Mouse (Mus musculus) midbrain, embryonic 14.5 days (tissue): ENCODE results near the gene Srebf2. TPM values are rescaled to one million over a fixed set of nuclear protein-coding genes. Genes with fewer than 3 reads are reported as not detected.

Source experiments
- ATAC-seq: fragments of 200-750 bp; cut with Nextera tagmentation; 2 replicates; pipeline ENCODE4 v1.8.0; 2017; ENCODE audit warnings: moderate number of reproducible peaks, moderate library complexity; ENCODE audit not compliant: low FRiP score, low TSS enrichment
- DNase-seq: peaks from one replicate; pipeline ENCODE4 v3.0.0-alpha.2; 2015
- H3K27ac ChIP-seq: fragments of 300-500 bp; sonication (generic); replicated peaks from 2 replicates; pipeline ENCODE4 v1.5.1; 2014; ENCODE audit warnings: mild to moderate bottlenecking, low read depth, low read length, moderate library complexity
- H3K27me3 ChIP-seq: fragments of 300-500 bp; sonication (generic); 2 replicates; pipeline ENCODE4 v1.6.1; 2014; ENCODE audit warnings: low read length, control low read depth, mixed read lengths; ENCODE audit not compliant: control insufficient read depth, insufficient read depth
- H3K36me3 ChIP-seq: fragments of 300-500 bp; sonication (generic); 2 replicates; pipeline ENCODE4 v1.6.1; 2014; ENCODE audit warnings: low read length, control low read depth; ENCODE audit not compliant: control insufficient read depth, insufficient read depth
- H3K4me1 ChIP-seq: fragments of 300-500 bp; sonication (generic); 2 replicates; pipeline ENCODE4 v1.6.1; 2014; ENCODE audit warnings: mild to moderate bottlenecking, antibody characterized with exemption, low read length, control low read depth; ENCODE audit not compliant: control insufficient read depth, insufficient read depth
- H3K4me2 ChIP-seq: fragments of 300-500 bp; sonication (generic); 2 replicates; pipeline ENCODE4 v1.6.1; 2014; ENCODE audit warnings: mild to moderate bottlenecking, low read length, moderate library complexity
- H3K4me3 ChIP-seq: fragments of 300-500 bp; sonication (generic); replicated peaks from 2 replicates; pipeline ENCODE4 v1.5.1; 2014; ENCODE audit warnings: low read depth, low read length
- H3K9ac ChIP-seq: fragments of 300-500 bp; sonication (generic); replicated peaks from 2 replicates; pipeline ENCODE4 v1.6.1; 2014; ENCODE audit warnings: mild to moderate bottlenecking, low read length, moderate library complexity
- H3K9me3 ChIP-seq: fragments of 300-500 bp; sonication (generic); 2 replicates; pipeline ENCODE4 v1.6.1; 2016; ENCODE audit warnings: low read length, control low read depth, mixed read lengths; ENCODE audit not compliant: control insufficient read depth
- WGBS: fragments of 180-500 bp; shearing (Covaris S2); extraction: QIAGEN DNeasy Blood & Tissue Kit; methylation state at CpG from one replicate; pipeline ENCODE4 v1.1.7; 2014; 5-methylcytosine and 5-hydroxymethylcytosine counted together
- polyA plus RNA-seq: library from polyadenylated mRNA; unstranded; fragments of >200 nt; fragmentation: Nextera tagmentation; extraction: Ambion mirVana; gene quantifications from 2 replicates; pipeline ENCODE4 v1.2.1, GENCODE M21; 2014

Gene Srebf2
- polyA plus RNA-seq, 1 experiment from 2014 or later = 158 TPM

- DNase-seq (peak; percentile 84), ATAC-seq (no peak)
- H3K4me2 ChIP-seq = no peak overlapping the region
- no peak overlapping the region for H3K27ac ChIP-seq
- WGBS = 49% methylated on average over 4 of the region's 4 CpGs
- H3K9me3 ChIP-seq = no peaks in the 10 kb centered on the region
- H3K9ac ChIP-seq = no peak overlapping the region
- H3K36me3 ChIP-seq = peaks cover 13% of the 10 kb centered on the region
- no peaks in the 10 kb centered on the region for H3K4me1 ChIP-seq
- H3K4me3 ChIP-seq = no peak overlapping the region
- no peaks in the 10 kb centered on the region for H3K27me3 ChIP-seq
These were observed 8.4 kb upstream of the Srebf2 start for GRCm38 (mm10) chr15:82138565-82138964.

- 92% methylated on average over 8 of the region's 8 CpGs for WGBS
These were observed 7.8 kb upstream of the Srebf2 start for GRCm38 (mm10) chr15:82139196-82139595.

GRCm38 (mm10) chr15:82140355-82140754 lies 6.6 kb upstream of the Srebf2 start:
- H3K27ac ChIP-seq = no peak overlapping the region
- DNase-seq = no peak
- H3K4me3 ChIP-seq = no peak overlapping the region
- no peaks in the 10 kb centered on the region for H3K9me3 ChIP-seq
- H3K36me3 ChIP-seq = peaks cover 12% of the 10 kb centered on the region
- peaks cover under 1% of the 10 kb centered on the region; the same call in 1 of the 2 replicates for H3K4me1 ChIP-seq
- H3K9ac ChIP-seq = no peak overlapping the region
- no peak overlapping the region for H3K4me2 ChIP-seq
- ATAC-seq = no peak
- H3K27me3 ChIP-seq = no peaks in the 10 kb centered on the region
- WGBS = 92% methylated on average over 3 of the region's 3 CpGs

More at GRCm38 (mm10) chr15:82139196-82139595, 7.8 kb upstream of the Srebf2 start:
- H3K9ac ChIP-seq = no peak overlapping the region
- peaks cover 13% of the 10 kb centered on the region for H3K36me3 ChIP-seq
- no peaks in the 10 kb centered on the region for H3K27me3 ChIP-seq
- no peaks in the 10 kb centered on the region for H3K9me3 ChIP-seq
- peak; percentile 56 for DNase-seq
- no peaks in the 10 kb centered on the region for H3K4me1 ChIP-seq
- H3K4me2 ChIP-seq = no peak overlapping the region
- H3K27ac ChIP-seq = no peak overlapping the region
- no peak for ATAC-seq
- no peak overlapping the region for H3K4me3 ChIP-seq

GRCm38 (mm10) chr15:82144157-82144556 lies 2.8 kb upstream of the Srebf2 start:
- Histone ChIP-seq H3K36me3 (peaks cover 10% of the 10 kb centered on the region), H3K4me3 (no peak overlapping the region), H3K4me1 (peaks cover 24% of the 10 kb centered on the region), H3K27me3 (no peaks in the 10 kb centered on the region), H3K27ac (peak overlapping the region; percentile 60), H3K9ac (no peak overlapping the region), H3K9me3 (no peaks in the 10 kb centered on the region), H3K4me2 (no peak overlapping the region)
- ATAC-seq (no peak), DNase-seq (no peak)
- WGBS = 93% methylated on average over 5 of the region's 5 CpGs

- DNase-seq = no peak
- Histone ChIP-seq H3K27me3 (no peaks in the 10 kb centered on the region), H3K4me1 (peaks cover 28% of the 10 kb centered on the region), H3K9me3 (no peaks in the 10 kb centered on the region), H3K4me3 (no peak overlapping the region), H3K9ac (no peak overlapping the region), H3K27ac (peak overlapping the region; percentile 99), H3K4me2 (no peak overlapping the region), H3K36me3 (peaks cover 10% of the 10 kb centered on the region)
- no peak for ATAC-seq
- WGBS = 38% methylated on average over 2 of the region's 2 CpGs
These were observed 1.6 kb upstream of the Srebf2 start for GRCm38 (mm10) chr15:82145408-82145807.

GRCm38 (mm10) chr15:82145851-82146769 lies 871 bp upstream of the Srebf2 start:
- ATAC-seq (peak; percentile 19; the same call in 1 of the 2 replicates), DNase-seq (peak; percentile 27)
- Histone ChIP-seq H3K36me3 (peaks cover 5% of the 10 kb centered on the region; the same call in 1 of the 2 replicates), H3K9ac (no peak overlapping the region), H3K4me3 (peak overlapping the region; percentile 81; the same call in 1 of the 2 replicates), H3K4me2 (peak overlapping the region; percentile 41), H3K9me3 (no peaks in the 10 kb centered on the region), H3K27ac (peak overlapping the region; percentile 99), H3K27me3 (no peaks in the 10 kb centered on the region), H3K4me1 (peaks cover 28% of the 10 kb centered on the region)
- WGBS = 14% methylated on average over 11 of the region's 11 CpGs

- under 1% methylated on average over 37 of the region's 50 CpGs for WGBS
- DNase-seq = no peak
- H3K4me2 ChIP-seq = peak overlapping the region; percentile 92
- H3K27ac ChIP-seq = peak overlapping the region; percentile 99
- no peaks in the 10 kb centered on the region for H3K27me3 ChIP-seq
- H3K36me3 ChIP-seq = no peaks in the 10 kb centered on the region
- peak overlapping the region; percentile 81 for H3K4me3 ChIP-seq
- 0 out of 2 replicates have a peak, but pooled peaks have one; percentile 0 for ATAC-seq
- H3K4me1 ChIP-seq = peaks cover 30% of the 10 kb centered on the region
- no peaks in the 10 kb centered on the region for H3K9me3 ChIP-seq
- H3K9ac ChIP-seq = peak overlapping the region; percentile 82
These were observed 680 bp downstream of the Srebf2 start for GRCm38 (mm10) chr15:82147611-82148111.

GRCm38 (mm10) chr15:82148510-82148911 lies 1.5 kb downstream of the Srebf2 start:
- no peaks in the 10 kb centered on the region for H3K27me3 ChIP-seq
- ATAC-seq (no peak), DNase-seq (no peak)
- WGBS = 23% methylated on average over 9 of the region's 9 CpGs
- peak overlapping the region; percentile 81 for H3K4me3 ChIP-seq
- peak overlapping the region; percentile 99; the same call in 1 of the 2 replicates for H3K27ac ChIP-seq
- no peaks in the 10 kb centered on the region for H3K9me3 ChIP-seq
- H3K9ac ChIP-seq = peak overlapping the region; percentile 82
- peaks cover 35% of the 10 kb centered on the region for H3K4me1 ChIP-seq
- no peaks in the 10 kb centered on the region for H3K36me3 ChIP-seq
- peak overlapping the region; percentile 92 for H3K4me2 ChIP-seq
